Mouse (Mus musculus) embryo, embryonic 11 days (tissue): ENCODE results near the gene Rerg.

Experiments
- DNase-seq: peaks from one replicate; pipeline ENCODE4 v3.0.0-alpha.2; 2015

Gene Rerg

GRCm38 (mm10) chr6:137170226-137170625 lies at the start of gene Rerg:
Rerg (minus strand) TSS chr6:137170497.
- no peak for DNase-seq

DNA sequence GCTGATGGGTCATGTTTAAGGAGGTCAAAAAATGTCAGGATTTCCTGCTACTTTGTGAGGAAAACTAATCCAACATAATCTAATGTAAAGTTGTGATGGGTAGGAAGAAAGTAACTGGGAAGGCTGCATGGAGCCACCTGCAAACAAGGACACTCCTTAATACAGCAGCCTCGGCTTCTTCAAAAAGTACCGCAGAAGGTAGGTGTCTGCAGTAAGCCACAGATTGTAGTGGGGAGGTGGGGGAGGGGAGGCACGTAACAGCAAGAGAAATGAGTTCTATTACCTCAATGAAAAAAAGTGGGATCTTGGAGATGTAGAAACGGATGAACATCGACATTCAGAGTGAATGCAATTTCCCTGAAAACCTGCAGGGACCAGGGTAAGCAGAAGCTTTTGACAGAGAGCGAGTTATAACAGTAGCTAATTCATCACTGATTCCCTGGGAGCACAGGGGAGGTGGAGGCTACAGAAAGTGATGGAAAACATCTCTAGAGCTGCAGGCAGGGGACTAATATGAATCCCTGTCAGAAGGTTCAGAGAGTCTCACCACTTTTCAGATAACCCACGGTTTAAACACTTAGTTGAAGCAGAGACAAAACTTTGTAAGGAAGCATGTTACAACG lies 47.7 kb upstream of the Rerg start:
- no peak for DNase-seq

GRCm38 (mm10) chr6:137211441-137211840 lies 41.1 kb upstream of the Rerg start:
- DNase-seq = no peak

DNA sequence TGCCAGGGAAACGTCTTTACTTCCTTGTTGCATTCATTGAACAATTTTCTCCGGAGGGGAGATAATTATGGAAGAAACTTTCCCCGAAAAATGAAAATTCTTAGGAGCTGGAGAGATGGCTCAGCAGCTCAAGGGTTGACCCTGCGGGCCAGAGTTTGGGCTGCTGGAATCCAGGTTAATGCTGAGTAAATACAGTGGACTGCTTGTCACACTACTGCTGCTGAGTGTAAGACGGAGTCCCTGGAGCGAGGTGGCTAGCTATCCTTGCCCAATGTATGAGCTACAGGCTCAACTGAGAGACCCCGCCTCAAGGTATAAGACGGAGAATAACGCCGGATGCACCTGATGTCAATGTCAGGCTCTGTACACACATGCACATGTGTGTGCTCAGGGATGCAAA lies 40.7 kb upstream of the Rerg start:
- no peak for DNase-seq

GRCm38 (mm10) chr6:137209992-137210391 lies 39.7 kb upstream of the Rerg start:
- DNase-seq = no peak

DNA sequence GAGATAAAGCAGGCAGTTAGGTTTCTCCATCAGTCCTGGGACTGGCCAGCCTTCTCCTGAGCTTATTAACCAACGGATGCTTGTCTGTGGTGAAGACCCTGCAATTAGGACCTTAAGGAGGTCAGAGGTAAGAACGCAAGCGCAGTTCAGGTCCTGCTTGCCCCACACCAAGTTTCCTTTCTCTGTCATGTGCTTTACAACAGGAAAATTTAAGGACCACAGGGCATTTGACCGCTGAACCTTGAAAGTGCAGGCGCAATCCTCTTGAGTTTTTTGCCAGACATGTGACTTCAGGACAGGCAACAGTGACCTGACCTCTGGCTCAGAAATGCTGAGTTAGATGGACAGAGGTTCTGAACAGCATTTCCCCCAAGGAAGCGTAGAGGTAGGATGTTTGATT lies 36.8 kb upstream of the Rerg start:
- no peak for DNase-seq

DNA sequence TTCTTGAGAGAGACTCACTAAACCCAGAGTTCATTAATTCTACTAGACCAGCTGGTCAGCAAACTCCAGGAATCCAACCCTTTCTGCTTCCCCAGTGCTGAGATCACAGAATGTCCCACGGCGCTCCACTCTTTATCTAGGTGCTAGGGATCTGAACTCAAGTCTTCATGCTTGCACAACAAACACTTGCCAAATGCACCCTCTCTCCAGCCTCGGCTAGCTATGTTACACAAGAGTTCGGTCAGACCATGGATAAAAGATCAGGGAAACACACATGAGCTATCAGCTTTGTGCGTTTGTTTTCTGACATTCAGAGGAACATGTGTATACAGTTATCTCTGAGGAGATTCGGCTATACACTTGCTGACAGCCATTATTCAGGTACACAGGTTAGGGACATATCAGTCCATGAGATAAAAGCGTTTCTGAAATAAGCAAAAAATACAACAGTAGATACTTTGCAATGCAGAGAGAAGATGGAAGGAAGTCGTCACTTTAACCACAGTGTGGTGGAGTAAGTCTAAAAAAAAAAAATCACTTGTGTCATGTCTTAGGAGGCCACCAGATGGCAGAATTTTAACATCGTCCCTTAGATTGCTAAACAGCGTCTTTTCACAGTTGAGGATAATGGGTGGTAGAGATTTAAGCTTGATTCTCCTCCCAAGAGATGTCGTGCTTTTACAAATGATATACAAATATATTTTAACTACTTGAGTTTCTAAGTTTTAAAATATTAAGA lies 35.5 kb upstream of the Rerg start:
- peak; percentile 60 for DNase-seq

GRCm38 (mm10) chr6:137202661-137203060 lies 32.4 kb upstream of the Rerg start:
- DNase-seq = no peak

DNA sequence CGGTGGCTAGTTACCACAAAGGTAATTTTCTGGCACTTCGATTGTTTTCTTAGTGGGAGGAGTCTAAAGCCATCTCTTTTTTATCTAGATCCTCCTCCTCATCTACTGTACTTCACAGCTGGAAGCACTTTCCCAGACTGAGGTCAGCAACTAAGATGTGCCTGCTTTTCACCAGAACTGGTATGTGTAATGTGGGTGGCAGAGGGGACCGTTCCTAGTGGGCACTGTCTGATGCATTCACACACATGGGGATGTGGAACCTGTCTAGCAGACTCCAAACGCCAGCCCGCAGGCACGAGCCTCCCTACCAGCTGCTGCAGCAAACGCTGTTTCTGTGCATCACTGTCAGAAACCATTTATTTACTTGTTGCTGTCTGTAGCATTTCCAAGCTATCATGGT lies 31.3 kb upstream of the Rerg start:
- DNase-seq = no peak

- no peak for DNase-seq
These were observed 30.9 kb upstream of the Rerg start for GRCm38 (mm10) chr6:137201166-137201565.

DNA sequence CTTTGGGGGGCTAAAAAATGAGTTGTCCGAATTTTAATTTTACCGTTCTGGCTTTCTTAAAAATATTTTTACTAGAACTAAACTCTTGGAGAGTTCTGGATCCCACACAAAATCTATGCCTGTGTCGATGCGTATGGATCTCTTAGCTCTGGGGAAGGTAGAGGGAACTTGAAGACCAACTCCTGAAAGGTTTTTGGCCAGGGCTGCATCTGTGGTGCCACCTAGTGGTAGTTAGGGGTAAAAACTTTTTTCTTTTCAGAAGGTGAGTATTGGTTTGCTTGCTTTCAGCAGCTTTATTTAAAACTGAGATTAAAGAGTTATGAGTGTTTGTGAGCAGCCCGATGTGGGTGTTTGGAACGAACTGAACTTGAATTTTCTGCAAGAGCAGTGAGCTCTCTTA lies 21.8 kb upstream of the Rerg start:
- DNase-seq = peak; percentile 59

GRCm38 (mm10) chr6:137191026-137191425 lies 20.7 kb upstream of the Rerg start:
- no peak for DNase-seq

DNA sequence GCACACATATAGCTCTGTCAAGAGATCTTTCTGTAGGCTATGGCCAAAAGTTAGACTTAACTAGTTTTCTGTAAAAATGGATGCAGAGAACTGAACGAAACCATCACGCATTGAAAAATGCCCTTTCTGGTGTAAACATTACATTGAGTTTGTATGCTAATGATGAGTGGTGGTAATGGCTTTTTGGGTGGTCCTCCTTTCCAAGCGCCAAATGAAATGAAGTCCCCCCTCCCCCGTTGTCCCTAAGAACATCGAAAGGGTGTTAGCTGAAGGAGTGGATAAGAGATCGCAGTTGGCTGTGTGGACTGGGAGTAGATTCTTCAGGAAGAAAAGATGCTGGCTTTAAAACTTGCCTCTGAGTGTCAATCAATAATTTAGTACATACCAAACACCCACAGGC lies 20.3 kb upstream of the Rerg start:
- DNase-seq = no peak

DNA sequence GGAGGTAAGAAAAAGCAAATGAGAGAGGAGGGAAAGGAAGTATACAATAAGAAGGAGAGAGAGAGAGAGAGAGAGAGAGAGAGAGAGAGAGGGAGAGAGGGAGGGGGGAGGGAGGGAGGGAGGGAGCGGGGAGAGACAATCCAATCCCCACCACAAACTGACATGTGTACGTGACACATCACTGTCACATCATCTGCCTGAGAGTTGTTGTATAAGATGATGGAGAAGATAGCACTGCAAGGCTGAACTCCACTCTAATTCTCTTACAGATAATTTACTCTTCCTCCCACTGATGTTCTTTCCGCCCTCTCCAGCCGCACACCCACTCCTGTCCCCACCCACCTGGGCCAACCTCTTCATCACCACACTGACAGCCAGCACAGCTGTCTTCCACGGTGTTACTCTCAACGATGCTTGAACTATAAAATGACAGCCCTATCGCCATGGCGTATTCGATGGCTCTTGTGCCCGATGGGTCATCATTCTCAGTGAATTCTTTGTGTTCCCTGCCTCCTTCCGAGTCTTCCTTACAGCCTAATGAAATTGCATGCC lies 18.2 kb upstream of the Rerg start:
- no peak for DNase-seq

DNA sequence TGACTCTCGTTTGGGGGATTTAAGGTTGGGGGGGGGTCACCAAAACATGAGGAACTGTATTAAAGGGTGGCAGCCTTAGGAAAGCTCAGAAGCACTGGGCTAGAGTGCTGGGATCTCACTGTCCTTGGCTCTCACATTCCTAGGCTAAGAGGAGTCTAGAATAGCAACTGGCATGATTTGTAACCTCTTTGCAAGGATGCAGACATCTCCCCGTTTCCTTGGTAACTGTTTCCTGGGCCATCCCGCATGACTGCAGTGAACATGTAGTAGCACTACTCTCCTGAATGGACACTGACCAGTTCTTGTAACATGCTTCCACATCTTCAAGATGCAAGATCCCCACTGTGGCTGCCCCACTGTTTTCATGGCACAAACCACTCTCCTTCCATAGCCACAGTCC lies 17.1 kb upstream of the Rerg start:
- no peak for DNase-seq

DNA sequence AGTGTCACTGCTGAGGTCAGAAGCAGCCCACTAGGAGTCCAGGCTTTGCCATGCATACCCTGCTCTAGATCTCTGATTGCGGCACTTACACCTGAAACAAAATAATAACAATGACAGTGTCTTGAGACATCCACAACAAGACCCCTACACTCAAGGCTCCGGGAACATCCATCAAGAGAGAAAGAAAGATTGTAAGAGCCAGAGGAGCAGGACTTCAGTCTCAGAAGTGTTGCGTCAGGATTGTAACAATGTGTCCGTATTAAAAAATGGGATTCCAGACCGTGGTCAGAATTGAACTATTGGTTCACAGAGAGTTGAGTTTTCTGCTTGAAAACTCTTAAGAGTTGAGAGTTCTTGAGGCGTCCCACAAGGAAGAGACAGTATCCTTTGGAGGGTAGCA lies 10.3 kb upstream of the Rerg start:
- no peak for DNase-seq

- DNase-seq = no peak
These were observed 9.8 kb upstream of the Rerg start for GRCm38 (mm10) chr6:137180115-137180514.

- no peak for DNase-seq
These were observed 8.7 kb upstream of the Rerg start for GRCm38 (mm10) chr6:137179026-137179425.

DNA sequence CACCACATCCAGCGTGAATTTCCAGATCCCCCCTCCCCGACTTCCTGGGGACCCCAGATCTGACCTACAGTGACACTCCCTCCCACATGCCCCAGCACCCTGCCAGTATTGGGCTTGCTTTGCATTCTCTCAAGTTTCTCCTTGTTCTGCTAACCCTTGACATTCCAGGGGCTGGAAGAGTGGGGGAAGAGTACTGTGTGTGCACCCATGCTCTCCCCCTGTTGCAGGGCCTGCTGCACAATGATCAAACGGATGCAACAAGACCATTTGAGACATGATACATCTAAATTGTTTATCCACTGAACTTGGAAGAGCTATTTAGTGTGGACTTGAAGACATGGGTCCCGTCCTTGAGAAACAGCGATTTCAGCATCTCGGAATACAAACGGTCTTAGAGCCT lies 349 bp upstream of the Rerg start:
- no peak for DNase-seq

DNA sequence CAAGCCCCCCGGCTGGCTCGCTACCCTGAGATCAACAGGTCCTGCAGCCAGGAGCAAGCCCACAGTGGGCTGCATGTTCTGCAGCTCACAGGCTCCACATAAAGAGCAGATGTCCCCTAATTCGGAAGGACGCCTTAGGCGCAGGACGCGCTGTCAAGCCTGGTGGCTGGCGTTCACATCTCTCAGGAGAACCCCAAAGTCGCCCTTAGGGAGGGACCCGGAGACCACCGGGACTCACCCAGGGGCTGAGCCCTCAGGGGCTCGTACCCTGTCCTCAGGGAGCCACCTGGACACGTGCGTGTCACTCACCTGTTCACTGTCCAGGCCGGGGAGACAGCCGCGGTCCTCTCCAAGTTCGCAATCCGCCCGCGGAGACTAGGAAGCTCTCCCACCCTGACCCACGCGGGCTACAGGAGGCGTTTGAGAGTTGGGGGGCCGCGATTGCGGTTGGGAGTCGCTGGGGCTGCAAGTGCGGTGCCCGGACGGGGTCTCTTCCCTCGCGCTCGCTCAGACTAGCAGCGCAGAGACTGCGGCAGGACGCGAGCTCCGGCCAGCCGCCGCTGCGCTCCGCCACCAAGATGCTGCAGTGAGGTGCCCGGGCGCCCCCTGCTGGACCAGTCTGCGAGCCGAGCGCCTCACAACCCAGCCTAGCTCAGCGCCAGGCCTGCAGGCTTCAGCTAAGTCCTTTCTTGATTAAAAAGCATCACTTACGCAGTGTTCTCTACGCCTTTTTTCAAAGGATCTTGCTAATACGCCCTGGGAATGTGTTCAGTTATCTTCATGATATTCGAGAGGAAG lies 927 bp downstream of the Rerg start:
- DNase-seq = peak; percentile 93

DNA sequence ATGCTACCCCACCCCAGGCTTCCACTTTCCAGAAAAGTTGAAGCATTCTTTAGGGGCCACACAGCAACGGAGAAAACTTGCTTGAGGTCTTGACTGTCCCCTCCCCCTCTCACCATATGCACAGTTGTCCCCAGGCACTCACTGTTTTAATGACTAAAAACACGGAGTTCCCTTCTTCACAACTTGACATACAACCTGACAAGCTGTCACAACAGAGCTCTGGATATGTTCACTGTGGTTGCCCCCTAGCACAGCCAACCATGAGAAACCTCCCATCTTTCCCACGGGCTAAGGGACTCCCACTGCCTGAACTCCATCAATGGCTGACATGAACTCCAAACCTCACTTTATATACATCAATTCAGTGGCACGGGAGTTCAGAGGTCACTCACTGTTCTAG lies 3.5 kb downstream of the Rerg start:
- no peak for DNase-seq

GRCm38 (mm10) chr6:137163571-137163970 lies 6.7 kb downstream of the Rerg start:
- DNase-seq = no peak

GRCm38 (mm10) chr6:137163061-137163460 lies 7.2 kb downstream of the Rerg start:
- DNase-seq = no peak

- DNase-seq = no peak
These were observed 7.8 kb downstream of the Rerg start for GRCm38 (mm10) chr6:137162481-137162880.
